Mouse (Mus musculus): ENCODE results near the gene Nrtn. TPM values are rescaled to one million over a fixed set of nuclear protein-coding genes. Genes with fewer than 3 reads are reported as not detected.

Gene Nrtn
- polyA plus RNA-seq, 1 experiment from 2014 or later: 19.9 TPM

DNA sequence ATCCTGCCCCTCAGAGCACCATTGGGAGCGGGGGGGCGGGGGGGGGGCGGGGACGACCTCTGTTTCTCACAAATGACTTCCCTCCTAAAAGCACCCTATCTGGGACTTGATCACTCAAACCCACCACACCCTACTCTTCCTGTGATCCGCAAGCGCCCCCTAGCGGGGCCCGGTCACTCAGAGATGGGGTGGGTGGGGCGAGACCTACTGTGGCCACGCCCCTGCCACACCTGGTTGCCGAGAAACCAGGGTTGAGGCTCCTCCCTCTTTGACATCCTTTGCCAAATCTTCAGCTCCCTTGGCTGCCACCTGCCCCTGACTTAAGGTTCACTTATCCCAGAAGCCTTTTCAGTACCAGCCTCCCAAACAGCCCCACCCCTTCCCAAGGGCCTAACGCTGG lies 802 bp upstream of the Nrtn start:
- ATAC-seq (ENCODE audit: insufficient number of reproducible peaks, low FRiP score, low TSS enrichment, low read depth): no peak
- peaks cover 40% of the 10 kb centered on the region for H3K27me3 ChIP-seq (ENCODE audit: control insufficient read depth, insufficient read depth, low read length)
- H3K27ac ChIP-seq (replicated peaks; ENCODE audit: low read depth, low read length): no peak overlapping the region
- peaks cover 37% of the 10 kb centered on the region; the same call in 1 of the 2 replicates for H3K4me1 ChIP-seq (ENCODE audit: control insufficient read depth, insufficient read depth, low read length)
- 7% methylated on average over 12 of the region's 12 CpGs for WGBS
- peak; percentile 77 for DNase-seq (ENCODE audit: low spot score)
- no peak overlapping the region for H3K4me2 ChIP-seq (ENCODE audit: low read depth, severe bottlenecking)
- H3K4me3 ChIP-seq (ENCODE audit: low read depth, low read length): no peak overlapping the region
- no peaks in the 10 kb centered on the region for H3K9me3 ChIP-seq (ENCODE audit: control insufficient read depth, low read length)
- no peak overlapping the region for H3K9ac ChIP-seq (ENCODE audit: low read length)
- H3K36me3 ChIP-seq (ENCODE audit: control insufficient read depth, insufficient read depth, low read length): no peaks in the 10 kb centered on the region

DNA sequence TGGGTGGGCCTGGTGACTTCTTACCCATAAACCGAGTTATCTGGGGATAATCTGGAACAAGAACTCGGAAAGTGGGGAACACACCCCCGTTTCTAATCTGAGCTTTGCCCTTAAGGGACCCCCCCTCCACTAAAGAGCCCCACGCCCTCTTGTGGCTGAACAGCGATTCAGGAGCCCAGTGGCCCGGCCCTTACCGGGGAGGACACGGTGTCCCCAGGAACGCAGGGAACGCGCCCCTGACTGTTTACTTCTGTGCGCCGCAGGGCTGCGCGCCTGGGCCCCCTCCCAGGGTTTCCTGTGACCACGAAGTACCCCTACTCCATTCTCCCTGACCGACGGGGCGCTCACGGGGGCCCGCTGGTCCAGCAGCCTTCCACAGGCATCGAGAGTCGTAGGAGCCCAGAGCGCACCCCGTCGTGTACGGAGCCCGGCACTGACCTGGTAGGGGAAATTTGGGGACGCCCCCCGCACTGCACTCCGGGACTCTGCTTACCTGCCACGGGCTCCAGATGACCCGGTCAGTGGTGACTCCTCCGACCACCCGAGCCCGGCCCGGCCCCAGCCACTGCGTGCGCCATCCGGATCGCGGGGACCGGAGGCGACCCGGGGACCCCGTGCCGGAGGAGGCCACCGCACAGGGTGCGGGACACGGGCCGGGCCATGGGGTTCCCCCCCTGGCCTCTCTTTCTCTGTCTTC lies 479 bp downstream of the Nrtn start:
- H3K4me3 ChIP-seq (ENCODE audit: low read depth, low read length): peak overlapping the region; percentile 50

GRCm38 (mm10) chr17:56754271-56755185 lies 2.8 kb downstream of the Nrtn start:
- peaks cover 3% of the 10 kb centered on the region; the same call in 1 of the 2 replicates for H3K9me3 ChIP-seq (ENCODE audit: control insufficient read depth, low read length)
- H3K36me3 ChIP-seq (ENCODE audit: control insufficient read depth, insufficient read depth, low read length): no peaks in the 10 kb centered on the region
- H3K4me2 ChIP-seq (ENCODE audit: low read depth, severe bottlenecking): 0 out of 2 replicates have a peak overlapping the region, but pooled peaks have one; percentile 4
- DNase-seq (ENCODE audit: low spot score) (no peak), ATAC-seq (ENCODE audit: insufficient number of reproducible peaks, low FRiP score, low TSS enrichment, low read depth) (no peak)
- no peak overlapping the region; the same call in 1 of the 2 replicates for H3K9ac ChIP-seq (ENCODE audit: low read length)
- no peak overlapping the region for H3K27ac ChIP-seq (replicated peaks; ENCODE audit: low read depth, low read length)
- WGBS: 14% methylated on average over 36 of the region's 36 CpGs
- peaks cover 60% of the 10 kb centered on the region for H3K27me3 ChIP-seq (ENCODE audit: control insufficient read depth, insufficient read depth, low read length)
- 0 out of 2 replicates have a peak overlapping the region, but pooled peaks have one; percentile 8 for H3K4me3 ChIP-seq (ENCODE audit: low read depth, low read length)
- H3K4me1 ChIP-seq (ENCODE audit: control insufficient read depth, insufficient read depth, low read length): peaks cover 25% of the 10 kb centered on the region; the same call in 1 of the 2 replicates

More for the DNA sequence above, 479 bp downstream of the Nrtn start:
- peaks cover 53% of the 10 kb centered on the region for H3K27me3 ChIP-seq (ENCODE audit: control insufficient read depth, insufficient read depth, low read length)
- no peak overlapping the region for H3K27ac ChIP-seq (replicated peaks; ENCODE audit: low read depth, low read length)
- peak overlapping the region; percentile 94 for H3K4me2 ChIP-seq (ENCODE audit: low read depth, severe bottlenecking)
- WGBS: 2% methylated on average over 51 of the region's 51 CpGs
- H3K36me3 ChIP-seq (ENCODE audit: control insufficient read depth, insufficient read depth, low read length): no peaks in the 10 kb centered on the region
- peak overlapping the region; percentile 58 for H3K9ac ChIP-seq (ENCODE audit: low read length)
- H3K9me3 ChIP-seq (ENCODE audit: control insufficient read depth, low read length): no peaks in the 10 kb centered on the region
- H3K4me1 ChIP-seq (ENCODE audit: control insufficient read depth, insufficient read depth, low read length): peaks cover 32% of the 10 kb centered on the region; the same call in 1 of the 2 replicates
- ATAC-seq (ENCODE audit: insufficient number of reproducible peaks, low FRiP score, low TSS enrichment, low read depth) (peak; percentile 14; the same call in 1 of the 2 replicates), DNase-seq (ENCODE audit: low spot score) (peak; percentile 56)

- H3K4me1 ChIP-seq (ENCODE audit: control insufficient read depth, insufficient read depth, low read length): peaks cover 18% of the 10 kb centered on the region; the same call in 1 of the 2 replicates
Measured at GRCm38 (mm10) chr17:56753452-56753851, 3.9 kb downstream of the Nrtn start.

DNA sequence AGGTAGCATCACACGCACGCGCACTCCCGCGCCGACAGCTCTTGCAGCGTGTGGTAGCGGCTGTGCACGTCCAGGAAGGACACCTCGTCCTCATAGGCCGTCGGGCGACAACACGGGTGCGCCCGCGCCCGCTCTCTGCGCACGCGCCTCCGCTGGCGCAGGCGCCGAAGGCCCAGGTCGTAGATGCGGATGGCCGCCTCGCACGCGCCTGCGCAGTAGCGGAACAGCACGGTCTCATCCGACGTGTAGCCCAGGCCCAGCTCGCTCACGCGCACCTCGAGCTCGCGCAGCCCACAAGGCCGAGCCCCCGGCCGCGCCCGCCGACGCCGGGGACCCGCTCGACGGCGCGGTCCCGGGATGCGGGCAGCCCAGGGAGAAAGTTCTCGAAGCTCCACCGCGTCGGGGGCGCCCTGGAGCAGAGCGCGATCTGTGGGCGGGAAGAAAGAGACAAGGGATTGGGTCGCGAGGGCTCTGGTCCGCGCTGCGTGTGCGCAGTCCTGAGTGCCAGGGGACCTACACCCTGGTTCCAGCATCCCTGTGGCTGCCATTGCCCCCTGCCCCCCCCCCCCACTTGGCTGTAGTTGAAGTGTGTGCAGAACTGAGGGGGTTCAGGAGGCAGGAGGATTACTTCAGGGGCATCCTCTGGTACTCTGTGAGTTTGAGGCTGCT lies 5.8 kb downstream of the Nrtn start:
- Histone ChIP-seq H3K27ac (replicated peaks; ENCODE audit: low read depth, low read length) (no peak overlapping the region), H3K9ac (ENCODE audit: low read length) (peak overlapping the region; percentile 12; the same call in 1 of the 2 replicates), H3K27me3 (ENCODE audit: control insufficient read depth, insufficient read depth, low read length) (peaks cover 54% of the 10 kb centered on the region), H3K36me3 (ENCODE audit: control insufficient read depth, insufficient read depth, low read length) (no peaks in the 10 kb centered on the region), H3K4me2 (ENCODE audit: low read depth, severe bottlenecking) (peak overlapping the region; percentile 17; the same call in 1 of the 2 replicates), H3K4me3 (ENCODE audit: low read depth, low read length) (peak overlapping the region; percentile 15; the same call in 1 of the 2 replicates), H3K9me3 (ENCODE audit: control insufficient read depth, low read length) (peaks cover 3% of the 10 kb centered on the region; the same call in 1 of the 2 replicates), H3K4me1 (ENCODE audit: control insufficient read depth, insufficient read depth, low read length) (peaks cover 13% of the 10 kb centered on the region; the same call in 1 of the 2 replicates)
- 26% methylated on average over 71 of the region's 71 CpGs for WGBS
- ATAC-seq (ENCODE audit: insufficient number of reproducible peaks, low FRiP score, low TSS enrichment, low read depth) (peak; percentile 35; the same call in 1 of the 2 replicates), DNase-seq (ENCODE audit: low spot score) (peak; percentile 63)

More at GRCm38 (mm10) chr17:56753452-56753851, 3.9 kb downstream of the Nrtn start:
- DNase-seq (ENCODE audit: low spot score) (no peak), ATAC-seq (ENCODE audit: insufficient number of reproducible peaks, low FRiP score, low TSS enrichment, low read depth) (no peak)
- Histone ChIP-seq H3K4me2 (ENCODE audit: low read depth, severe bottlenecking) (no peak overlapping the region), H3K9ac (ENCODE audit: low read length) (no peak overlapping the region), H3K36me3 (ENCODE audit: control insufficient read depth, insufficient read depth, low read length) (no peaks in the 10 kb centered on the region), H3K4me3 (ENCODE audit: low read depth, low read length) (no peak overlapping the region), H3K9me3 (ENCODE audit: control insufficient read depth, low read length) (peaks cover 3% of the 10 kb centered on the region; the same call in 1 of the 2 replicates), H3K27me3 (ENCODE audit: control insufficient read depth, insufficient read depth, low read length) (peaks cover 60% of the 10 kb centered on the region), H3K27ac (replicated peaks; ENCODE audit: low read depth, low read length) (no peak overlapping the region)
- WGBS: 29% methylated on average over 15 of the region's 15 CpGs

DNA sequence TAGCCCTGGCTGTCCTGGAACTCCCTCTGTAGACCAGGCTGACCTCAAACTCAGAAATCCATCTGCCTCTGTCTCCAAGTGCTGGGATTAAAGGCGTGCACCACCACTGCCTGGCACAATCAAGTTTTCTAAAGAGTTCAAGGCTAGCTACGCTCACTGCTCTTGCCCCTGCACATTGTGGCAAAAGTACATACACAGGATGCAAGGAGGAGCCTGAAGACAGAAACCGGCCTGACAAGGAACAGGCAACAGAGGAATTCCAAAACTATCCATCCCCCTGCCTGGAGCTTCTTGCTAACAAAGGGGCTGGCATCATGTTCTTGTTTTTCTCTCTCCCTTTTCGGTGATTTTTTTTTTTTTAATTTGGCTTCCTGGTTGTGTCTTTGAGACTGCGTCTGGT lies 13.2 kb downstream of the Nrtn start:
- no peak overlapping the region for H3K4me3 ChIP-seq (ENCODE audit: low read depth, low read length)
- H3K27ac ChIP-seq (replicated peaks; ENCODE audit: low read depth, low read length): no peak overlapping the region
- no peak overlapping the region for H3K9ac ChIP-seq (ENCODE audit: low read length)
- no peaks in the 10 kb centered on the region for H3K36me3 ChIP-seq (ENCODE audit: control insufficient read depth, insufficient read depth, low read length)
- 60% methylated on average over 5 of the region's 5 CpGs for WGBS
- H3K9me3 ChIP-seq (ENCODE audit: control insufficient read depth, low read length): no peaks in the 10 kb centered on the region
- H3K27me3 ChIP-seq (ENCODE audit: control insufficient read depth, insufficient read depth, low read length): no peaks in the 10 kb centered on the region
- DNase-seq (ENCODE audit: low spot score): no peak
- ATAC-seq (ENCODE audit: insufficient number of reproducible peaks, low FRiP score, low TSS enrichment, low read depth): no peak
- H3K4me2 ChIP-seq (ENCODE audit: low read depth, severe bottlenecking): no peak overlapping the region
- H3K4me1 ChIP-seq (ENCODE audit: control insufficient read depth, insufficient read depth, low read length): no peaks in the 10 kb centered on the region

GRCm38 (mm10) chr17:56740788-56741160 lies 16.6 kb downstream of the Nrtn start:
- no peaks in the 10 kb centered on the region for H3K9me3 ChIP-seq (ENCODE audit: control insufficient read depth, low read length)
- H3K36me3 ChIP-seq (ENCODE audit: control insufficient read depth, insufficient read depth, low read length): no peaks in the 10 kb centered on the region
- DNase-seq (ENCODE audit: low spot score) (no peak), ATAC-seq (ENCODE audit: insufficient number of reproducible peaks, low FRiP score, low TSS enrichment, low read depth) (no peak)
- no peak overlapping the region for H3K27ac ChIP-seq (replicated peaks; ENCODE audit: low read depth, low read length)
- H3K27me3 ChIP-seq (ENCODE audit: control insufficient read depth, insufficient read depth, low read length): no peaks in the 10 kb centered on the region
- H3K4me3 ChIP-seq (ENCODE audit: low read depth, low read length): no peak overlapping the region
- H3K4me1 ChIP-seq (ENCODE audit: control insufficient read depth, insufficient read depth, low read length): no peaks in the 10 kb centered on the region
- no peak overlapping the region for H3K4me2 ChIP-seq (ENCODE audit: low read depth, severe bottlenecking)
- H3K9ac ChIP-seq (ENCODE audit: low read length): no peak overlapping the region
- 79% methylated on average over 17 of the region's 17 CpGs for WGBS
